Mouse (Mus musculus): ENCODE measurements around the gene Rap2c. TPM values are rescaled to one million over a fixed set of nuclear protein-coding genes. Genes with fewer than 3 reads are reported as not detected.

Rap2c gene
- total and polyA plus RNA-seq, 3 experiments = 14.5 to 16.0 TPM; not detected in 1

DNA sequence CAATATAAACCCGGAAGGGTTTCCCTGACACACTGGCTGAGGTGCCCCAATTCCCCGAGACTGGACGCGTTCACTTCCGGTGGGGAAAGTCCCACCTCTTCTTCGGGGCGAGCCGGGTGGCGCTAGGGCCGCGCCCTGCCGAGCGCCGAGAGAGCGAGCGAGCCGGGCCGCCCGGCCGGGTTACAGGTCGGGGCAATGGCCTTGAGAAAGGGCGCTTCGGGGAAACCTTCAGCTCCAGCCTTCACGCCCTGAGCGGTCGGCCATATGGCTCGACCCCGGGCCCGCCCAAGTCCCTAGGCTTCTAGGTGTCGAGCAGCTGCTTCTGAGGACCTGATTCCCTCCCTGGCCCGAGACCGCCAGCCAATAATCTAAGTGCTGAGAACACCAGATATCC lies 965 bp upstream of the Rap2c start:
- H3K36me3 ChIP-seq (ENCODE audit: control insufficient read depth in 1 of 2, insufficient read depth in 2 of 2, low read length in 2 of 2) = peaks cover 2 to 8% of the 10 kb centered on the region in 2 experiments
- no peaks in the 10 kb centered on the region for H3K9me3 ChIP-seq (replicated peaks; ENCODE audit: insufficient read depth, low read length)
- DNase-seq (ENCODE audit: low read depth, low spot score) = peak; percentile 83
- H3K27ac ChIP-seq (ENCODE audit: control insufficient read depth, low read depth, low read length) = peak overlapping the region; percentile 77
- H3K4me1 ChIP-seq (ENCODE audit: control insufficient read depth in 1 of 2, insufficient read depth in 2 of 2, low read length in 2 of 2) = no peaks in the 10 kb centered on the region
- H3K27me3 ChIP-seq (ENCODE audit: control insufficient read depth in 1 of 2, insufficient read depth in 2 of 2, low read length in 2 of 2) = no peaks in the 10 kb centered on the region
- H3K9ac ChIP-seq (ENCODE audit: control insufficient read depth, low read depth, low read length, poor library complexity, severe bottlenecking) = peak overlapping the region; percentile 93
- peak overlapping the region; percentile 58 to 76 for H3K4me3 ChIP-seq (ENCODE audit: control insufficient read depth in 1 of 2, insufficient read depth in 1 of 2, low read depth in 2 of 2, low read length in 2 of 2)
- H3K79me2 ChIP-seq (ENCODE audit: control insufficient read depth, insufficient read depth, low read length, poor library complexity) = peaks cover 17% of the 10 kb centered on the region
- TF ChIP-seq E2F4 (IDR thresholded peaks at IDR 0.05; ENCODE audit: borderline replicate concordance, low read depth, low read length) (no peak), POLR2A (IDR thresholded peaks at IDR 0.05; ENCODE audit: control insufficient read depth in 1 of 2, insufficient read depth in 1 of 2, low read depth in 1 of 2, low read length in 2 of 2, poor library complexity in 1 of 2) (peak; percentile 43 to 67; a peak in 3 of 4 replicates), RCOR1 (IDR thresholded peaks at IDR 0.05; ENCODE audit: low read depth, low read length) (no peak), GABPA (IDR thresholded peaks at IDR 0.05; ENCODE audit: low read depth, low read length) (no peak), MAZ (IDR thresholded peaks at IDR 0.05; ENCODE audit: low read depth, low read length) (peak; percentile 57; the same call in 1 of the 2 replicates), POLR2AphosphoS5 (IDR thresholded peaks at IDR 0.05; ENCODE audit: borderline replicate concordance, low read depth, low read length) (no peak), HCFC1 (IDR thresholded peaks at IDR 0.05; ENCODE audit: low read depth, low read length) (peak; percentile 74), CHD2 (IDR thresholded peaks at IDR 0.05; ENCODE audit: low read length) (no peak), UBTF (IDR thresholded peaks at IDR 0.05; ENCODE audit: borderline replicate concordance, insufficient read depth, low read depth, low read length) (no peak), MAFK (IDR thresholded peaks at IDR 0.05; ENCODE audit: borderline replicate concordance, low read depth, low read length) (no peak), ZMIZ1 (IDR thresholded peaks at IDR 0.05; ENCODE audit: low read depth, low read length) (peak; percentile 40; the same call in 1 of the 2 replicates), MEF2A (IDR thresholded peaks at IDR 0.05; ENCODE audit: extremely low read depth, insufficient replicate concordance, low read depth, low read length, poor library complexity, severe bottlenecking) (no peak), MXI1 (IDR thresholded peaks at IDR 0.05; ENCODE audit: low read depth, low read length) (no peak), NELFE (IDR thresholded peaks at IDR 0.05; ENCODE audit: low read depth, low read length) (peak; percentile 71), USF2 (IDR thresholded peaks at IDR 0.05; ENCODE audit: borderline replicate concordance in 1 of 2, insufficient read depth in 1 of 2, low read depth in 1 of 2, low read length in 2 of 2) (no peak), MAX (IDR thresholded peaks at IDR 0.05; ENCODE audit: low read length) (no peak), ELF1 (IDR thresholded peaks at IDR 0.05; ENCODE audit: low read depth, low read length) (0 out of 2 replicates have a peak, but pooled peaks have one; percentile 24)

DNA sequence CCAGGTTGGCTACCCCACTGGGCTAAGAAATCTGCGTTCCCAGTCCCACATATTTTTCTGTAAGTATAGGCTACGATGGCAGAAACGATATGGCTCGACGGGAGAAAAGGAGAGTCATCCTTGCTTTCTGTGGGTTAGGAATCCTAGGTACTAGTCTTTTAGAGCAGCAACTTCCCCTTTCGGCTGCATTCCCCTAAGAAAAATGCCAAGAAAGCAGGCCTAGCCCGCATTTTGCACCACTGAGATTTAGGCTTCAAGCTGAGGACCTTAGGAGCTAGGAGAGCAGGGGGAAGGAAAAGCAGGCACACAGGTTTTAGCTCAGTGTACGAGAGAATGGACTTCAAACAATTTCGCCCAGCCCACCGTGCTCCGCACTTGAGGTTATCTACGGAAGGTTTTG lies 892 bp downstream of the Rap2c start:
- peak; percentile 68 for DNase-seq (ENCODE audit: low read depth, low spot score)
- Histone ChIP-seq H3K4me3 (ENCODE audit: control insufficient read depth in 1 of 2, insufficient read depth in 1 of 2, low read depth in 2 of 2, low read length in 2 of 2) (peak overlapping the region; percentile 76 to 97), H3K9me3 (replicated peaks; ENCODE audit: insufficient read depth, low read length) (no peaks in the 10 kb centered on the region), H3K27me3 (ENCODE audit: control insufficient read depth in 1 of 2, insufficient read depth in 2 of 2, low read length in 2 of 2) (no peaks in the 10 kb centered on the region), H3K36me3 (ENCODE audit: control insufficient read depth in 1 of 2, insufficient read depth in 2 of 2, low read length in 2 of 2) (peaks cover 4 to 11% of the 10 kb centered on the region in 2 experiments), H3K4me1 (ENCODE audit: control insufficient read depth in 1 of 2, insufficient read depth in 2 of 2, low read length in 2 of 2) (no peaks in the 10 kb centered on the region), H3K9ac (ENCODE audit: control insufficient read depth, low read depth, low read length, poor library complexity, severe bottlenecking) (peak overlapping the region; percentile 62), H3K79me2 (ENCODE audit: control insufficient read depth, insufficient read depth, low read length, poor library complexity) (peaks cover 17% of the 10 kb centered on the region), H3K27ac (ENCODE audit: control insufficient read depth, low read depth, low read length) (peak overlapping the region; percentile 77)
- TF ChIP-seq MYC (IDR thresholded peaks at IDR 0.05; ENCODE audit: low read depth, low read length) (0 out of 2 replicates have a peak, but pooled peaks have one; percentile 17), ZC3H11A (IDR thresholded peaks at IDR 0.05; ENCODE audit: low read depth, low read length) (no peak)
